Mouse (Mus musculus) yolk sac, embryonic 10.5 days (tissue): ENCODE data around the gene Slc33a1.

Source experiments
- DNase-seq: peaks from one replicate; pipeline ENCODE4 v3.0.0-alpha.2; 2017; ENCODE audit warnings: low spot score

The Slc33a1 gene

GRCm38 (mm10) chr3:63964100-63964921 lies at the start of gene Slc33a1:
Gene Slc33a1, minus strand, starts transcription at chr3:63964768.
- peak; percentile 96 for DNase-seq

GRCm38 (mm10) chr3:63988722-63989440 lies 24.3 kb upstream of the Slc33a1 start:
- no peak for DNase-seq

GRCm38 (mm10) chr3:63986656-63987055 lies 22.1 kb upstream of the Slc33a1 start:
- no peak for DNase-seq

- no peak for DNase-seq
Measured at GRCm38 (mm10) chr3:63977895-63978294, 13.3 kb upstream of the Slc33a1 start.

GRCm38 (mm10) chr3:63975955-63976908 lies 11.7 kb upstream of the Slc33a1 start, which contains the start of gene Gmps:
Gene Gmps, plus strand, starts transcription at chr3:63976106.
- peak; percentile 93 for DNase-seq

- no peak for DNase-seq
Measured at GRCm38 (mm10) chr3:63965929-63966328, 1.4 kb upstream of the Slc33a1 start.

- DNase-seq = no peak
Measured at GRCm38 (mm10) chr3:63964922-63965249, 318 bp upstream of the Slc33a1 start.

- peak; percentile 7 for DNase-seq
Measured at GRCm38 (mm10) chr3:63963421-63964099, 1.0 kb downstream of the Slc33a1 start.

GRCm38 (mm10) chr3:63949837-63950236 lies 14.7 kb downstream of the Slc33a1 start:
- no peak for DNase-seq

- no peak for DNase-seq
Measured at GRCm38 (mm10) chr3:63941204-63941850, 23.2 kb downstream of the Slc33a1 start.

GRCm38 (mm10) chr3:63938928-63939327 lies 25.6 kb downstream of the Slc33a1 start:
- DNase-seq = no peak

- peak; percentile 87 for DNase-seq
Measured at GRCm38 (mm10) chr3:63928878-63929859, 35.4 kb downstream of the Slc33a1 start, which contains the start of gene E130311K13Rik. Gene E130311K13Rik, minus strand, starts transcription at chr3:63929472.

GRCm38 (mm10) chr3:63919634-63920033 lies 44.9 kb downstream of the Slc33a1 start:
- no peak for DNase-seq

GRCm38 (mm10) chr3:63910301-63910700 lies 54.3 kb downstream of the Slc33a1 start:
- DNase-seq = peak; percentile 67

GRCm38 (mm10) chr3:63905241-63905640 lies 59.3 kb downstream of the Slc33a1 start:
- DNase-seq = no peak

- peak; percentile 42 for DNase-seq
Measured at GRCm38 (mm10) chr3:63904157-63904556, 60.4 kb downstream of the Slc33a1 start.

GRCm38 (mm10) chr3:63900021-63900571 lies 64.5 kb downstream of the Slc33a1 start:
- no peak for DNase-seq

- DNase-seq = peak; percentile 76
Measured at GRCm38 (mm10) chr3:63899309-63899695, 65.3 kb downstream of the Slc33a1 start, which contains the start of gene Plch1. Gene Plch1, minus strand, starts transcription at chr3:63899472.
